Mouse (Mus musculus): ENCODE results near the gene Mettl26. TPM values are rescaled to one million over a fixed set of nuclear protein-coding genes. Genes with fewer than 3 reads are reported as not detected.

Gene Mettl26
- polyA plus RNA-seq, 1 experiment: 76.5 TPM

- Histone ChIP-seq H3K4me1 (ENCODE audit: control insufficient read depth, insufficient read depth, low read length) (peaks cover 5% of the 10 kb centered on the region), H3K4me3 (ENCODE audit: insufficient read depth, low read length) (peak overlapping the region; percentile 51)
Observed at GRCm38 (mm10) chr17:25836397-25837075, 38.3 kb upstream of the Mettl26 start.

GRCm38 (mm10) chr17:25837076-25837410 lies 37.8 kb upstream of the Mettl26 start, which contains the start of gene Rhbdl1:
Rhbdl1 (minus strand) TSS chr17:25837295.
- Histone ChIP-seq H3K4me1 (ENCODE audit: control insufficient read depth, insufficient read depth, low read length) (peaks cover 5% of the 10 kb centered on the region), H3K27ac (ENCODE audit: insufficient read depth, low read length) (peak within 1 kb of the TSS; percentile 69), H3K4me3 (ENCODE audit: insufficient read depth, low read length) (peak within 1 kb of the TSS; percentile 51)
- no peak for TF ChIP-seq CTCF (IDR thresholded peaks at IDR 0.05; ENCODE audit: extremely low read depth, insufficient read depth, low read length)
- TF ChIP-seq POLR2A (IDR thresholded peaks at IDR 0.05; ENCODE audit: extremely low read depth, insufficient read depth, low read length): peak; percentile 71; the same call in 1 of the 2 replicates

More at GRCm38 (mm10) chr17:25836397-25837075, 38.3 kb upstream of the Mettl26 start:
- H3K27ac ChIP-seq (ENCODE audit: insufficient read depth, low read length): peak overlapping the region; percentile 69
- TF ChIP-seq POLR2A (IDR thresholded peaks at IDR 0.05; ENCODE audit: extremely low read depth, insufficient read depth, low read length) (no peak), CTCF (IDR thresholded peaks at IDR 0.05; ENCODE audit: extremely low read depth, insufficient read depth, low read length) (no peak)

- Histone ChIP-seq H3K4me1 (ENCODE audit: control insufficient read depth, insufficient read depth, low read length) (peaks cover 5% of the 10 kb centered on the region), H3K4me3 (ENCODE audit: insufficient read depth, low read length) (no peak overlapping the region; the same call in 1 of the 2 replicates), H3K27ac (ENCODE audit: insufficient read depth, low read length) (peak overlapping the region; percentile 69; the same call in 1 of the 2 replicates)
- TF ChIP-seq POLR2A (IDR thresholded peaks at IDR 0.05; ENCODE audit: extremely low read depth, insufficient read depth, low read length): no peak
- no peak for TF ChIP-seq CTCF (IDR thresholded peaks at IDR 0.05; ENCODE audit: extremely low read depth, insufficient read depth, low read length)
Observed at GRCm38 (mm10) chr17:25837533-25837932, 37.3 kb upstream of the Mettl26 start.

GRCm38 (mm10) chr17:25838904-25839303 lies 36.0 kb upstream of the Mettl26 start:
- no peak overlapping the region for H3K27ac ChIP-seq (ENCODE audit: insufficient read depth, low read length)
- no peak for TF ChIP-seq POLR2A (IDR thresholded peaks at IDR 0.05; ENCODE audit: extremely low read depth, insufficient read depth, low read length)
- no peak for TF ChIP-seq CTCF (IDR thresholded peaks at IDR 0.05; ENCODE audit: extremely low read depth, insufficient read depth, low read length)
- no peak overlapping the region for H3K4me3 ChIP-seq (ENCODE audit: insufficient read depth, low read length)
- peaks cover 10% of the 10 kb centered on the region for H3K4me1 ChIP-seq (ENCODE audit: control insufficient read depth, insufficient read depth, low read length)

GRCm38 (mm10) chr17:25839455-25840235 lies 35.2 kb upstream of the Mettl26 start:
- Histone ChIP-seq H3K4me3 (ENCODE audit: insufficient read depth, low read length) (no peak overlapping the region), H3K4me1 (ENCODE audit: control insufficient read depth, insufficient read depth, low read length) (peaks cover 10% of the 10 kb centered on the region), H3K27ac (ENCODE audit: insufficient read depth, low read length) (no peak overlapping the region)
- TF ChIP-seq POLR2A (IDR thresholded peaks at IDR 0.05; ENCODE audit: extremely low read depth, insufficient read depth, low read length): no peak
- TF ChIP-seq CTCF (IDR thresholded peaks at IDR 0.05; ENCODE audit: extremely low read depth, insufficient read depth, low read length): no peak

GRCm38 (mm10) chr17:25840519-25840918 lies 34.4 kb upstream of the Mettl26 start:
- Histone ChIP-seq H3K4me1 (ENCODE audit: control insufficient read depth, insufficient read depth, low read length) (peaks cover 8% of the 10 kb centered on the region), H3K4me3 (ENCODE audit: insufficient read depth, low read length) (no peak overlapping the region), H3K27ac (ENCODE audit: insufficient read depth, low read length) (no peak overlapping the region)
- no peak for TF ChIP-seq CTCF (IDR thresholded peaks at IDR 0.05; ENCODE audit: extremely low read depth, insufficient read depth, low read length)
- no peak for TF ChIP-seq POLR2A (IDR thresholded peaks at IDR 0.05; ENCODE audit: extremely low read depth, insufficient read depth, low read length)

- Histone ChIP-seq H3K4me1 (ENCODE audit: control insufficient read depth, insufficient read depth, low read length) (peaks cover 5% of the 10 kb centered on the region), H3K27ac (ENCODE audit: insufficient read depth, low read length) (no peak within 1 kb of the TSS), H3K4me3 (ENCODE audit: insufficient read depth, low read length) (no peak within 1 kb of the TSS; the same call in 1 of the 2 replicates)
- TF ChIP-seq POLR2A (IDR thresholded peaks at IDR 0.05; ENCODE audit: extremely low read depth, insufficient read depth, low read length) (no peak), CTCF (IDR thresholded peaks at IDR 0.05; ENCODE audit: extremely low read depth, insufficient read depth, low read length) (no peak)
Observed at GRCm38 (mm10) chr17:25841117-25841880, 33.6 kb upstream of the Mettl26 start, which contains the start of gene Gm20683. Gm20683 (minus strand) TSS chr17:25841763.

- Histone ChIP-seq H3K4me3 (ENCODE audit: insufficient read depth, low read length) (no peak overlapping the region; the same call in 1 of the 2 replicates), H3K27ac (ENCODE audit: insufficient read depth, low read length) (no peak overlapping the region), H3K4me1 (ENCODE audit: control insufficient read depth, insufficient read depth, low read length) (peaks cover 5% of the 10 kb centered on the region)
- TF ChIP-seq POLR2A (IDR thresholded peaks at IDR 0.05; ENCODE audit: extremely low read depth, insufficient read depth, low read length): no peak
- no peak for TF ChIP-seq CTCF (IDR thresholded peaks at IDR 0.05; ENCODE audit: extremely low read depth, insufficient read depth, low read length)
Observed at GRCm38 (mm10) chr17:25842509-25842908, 32.4 kb upstream of the Mettl26 start.

GRCm38 (mm10) chr17:25843122-25843521 lies 31.8 kb upstream of the Mettl26 start:
- H3K27ac ChIP-seq (ENCODE audit: insufficient read depth, low read length): no peak overlapping the region
- H3K4me1 ChIP-seq (ENCODE audit: control insufficient read depth, insufficient read depth, low read length): peaks cover 5% of the 10 kb centered on the region
- H3K4me3 ChIP-seq (ENCODE audit: insufficient read depth, low read length): peak overlapping the region; percentile 85; the same call in 1 of the 2 replicates
- no peak for TF ChIP-seq POLR2A (IDR thresholded peaks at IDR 0.05; ENCODE audit: extremely low read depth, insufficient read depth, low read length)
